Mouse (Mus musculus) frontal cortex, postnatal 10 days (tissue): ENCODE results near the gene Ubiad1.

Source experiments
- DNase-seq, 2 experiments: peaks; one replicate each; pipeline ENCODE4 v3.0.0; 2022; ENCODE audit warnings: low spot score in 2 of 2, mixed read lengths in 1 of 2

The Ubiad1 gene

GRCm38 (mm10) chr4:148404748-148405147 lies 39.8 kb downstream of the Ubiad1 start:
- DNase-seq, result no peak

- no peak for DNase-seq
Observed at GRCm38 (mm10) chr4:148403402-148403801, 41.2 kb downstream of the Ubiad1 start.

- DNase-seq, result no peak
Observed at GRCm38 (mm10) chr4:148399437-148400094, 45.0 kb downstream of the Ubiad1 start.

- no peak for DNase-seq
Observed at GRCm38 (mm10) chr4:148397531-148398287, 46.9 kb downstream of the Ubiad1 start.

- peak in 1 of 2 experiments; percentile 35 for DNase-seq
Observed at GRCm38 (mm10) chr4:148397113-148397512, 47.5 kb downstream of the Ubiad1 start.

- no peak for DNase-seq
Observed at GRCm38 (mm10) chr4:148395875-148396274, 48.7 kb downstream of the Ubiad1 start.

- DNase-seq, result no peak
Observed at GRCm38 (mm10) chr4:148395198-148395597, 49.4 kb downstream of the Ubiad1 start.

GRCm38 (mm10) chr4:148391714-148392310 lies 52.8 kb downstream of the Ubiad1 start:
- DNase-seq, result no peak

GRCm38 (mm10) chr4:148389635-148390034 lies 54.9 kb downstream of the Ubiad1 start:
- no peak for DNase-seq

- no peak for DNase-seq
Observed at GRCm38 (mm10) chr4:148389047-148389446, 55.5 kb downstream of the Ubiad1 start.

GRCm38 (mm10) chr4:148385269-148385668 lies 59.3 kb downstream of the Ubiad1 start:
- DNase-seq, result no peak
